Mouse (Mus musculus): ENCODE results near the gene Mthfd2. TPM values are rescaled to one million over a fixed set of nuclear protein-coding genes. Genes with fewer than 3 reads are reported as not detected.

Mthfd2 gene
- total RNA-seq, 1 experiment from 2014 or later = 11.9 TPM

DNA sequence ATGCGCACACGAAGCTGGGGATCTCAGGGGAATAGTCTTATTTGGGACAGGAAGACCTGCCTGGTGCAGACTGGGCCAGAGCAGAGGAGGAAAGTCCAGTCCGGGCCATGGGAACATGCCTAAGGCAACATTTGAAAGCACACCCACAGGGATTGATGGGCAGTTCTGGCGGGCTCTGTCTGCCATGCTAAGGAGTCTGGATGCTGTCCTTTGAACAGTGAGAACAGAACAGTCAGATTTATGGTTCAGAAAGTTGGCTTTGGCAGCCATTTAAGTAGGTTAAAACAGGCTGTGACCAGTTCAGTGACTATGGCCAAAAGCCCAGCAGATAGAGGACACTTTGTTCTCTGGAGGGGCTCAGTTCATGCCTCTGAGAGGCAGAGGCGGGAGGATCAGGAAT is 23.4 kb downstream of the Mthfd2 start:
- no peak for ATAC-seq (replicated peaks in 1 of 2; ENCODE audit: insufficient read depth in 1 of 2, low FRiP score in 2 of 2, low TSS enrichment in 1 of 2, low read depth in 1 of 2, poor library complexity in 2 of 2, severe bottlenecking in 2 of 2)

DNA sequence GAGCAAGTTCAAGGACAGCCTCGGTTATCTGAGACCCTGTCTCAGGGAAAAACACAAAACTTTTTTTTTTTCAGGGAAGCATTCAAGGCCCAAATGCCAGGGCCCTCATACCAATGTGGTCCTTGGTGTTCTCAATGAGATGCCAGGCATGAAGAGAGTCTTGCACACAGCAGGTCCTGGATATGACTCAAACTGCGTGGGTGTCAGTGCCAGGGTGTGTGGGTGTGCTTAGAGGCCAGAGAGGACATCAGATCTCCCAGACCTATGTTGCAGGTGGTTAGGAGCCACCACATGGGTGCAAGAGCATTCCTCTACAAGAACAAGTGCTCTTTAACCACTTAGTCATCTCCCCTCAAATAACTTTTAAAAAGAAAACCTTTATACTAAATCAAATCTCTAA is 24.4 kb downstream of the Mthfd2 start:
- ATAC-seq (replicated peaks in 1 of 2; ENCODE audit: insufficient read depth in 1 of 2, low FRiP score in 2 of 2, low TSS enrichment in 1 of 2, low read depth in 1 of 2, poor library complexity in 2 of 2, severe bottlenecking in 2 of 2) = no peak

DNA sequence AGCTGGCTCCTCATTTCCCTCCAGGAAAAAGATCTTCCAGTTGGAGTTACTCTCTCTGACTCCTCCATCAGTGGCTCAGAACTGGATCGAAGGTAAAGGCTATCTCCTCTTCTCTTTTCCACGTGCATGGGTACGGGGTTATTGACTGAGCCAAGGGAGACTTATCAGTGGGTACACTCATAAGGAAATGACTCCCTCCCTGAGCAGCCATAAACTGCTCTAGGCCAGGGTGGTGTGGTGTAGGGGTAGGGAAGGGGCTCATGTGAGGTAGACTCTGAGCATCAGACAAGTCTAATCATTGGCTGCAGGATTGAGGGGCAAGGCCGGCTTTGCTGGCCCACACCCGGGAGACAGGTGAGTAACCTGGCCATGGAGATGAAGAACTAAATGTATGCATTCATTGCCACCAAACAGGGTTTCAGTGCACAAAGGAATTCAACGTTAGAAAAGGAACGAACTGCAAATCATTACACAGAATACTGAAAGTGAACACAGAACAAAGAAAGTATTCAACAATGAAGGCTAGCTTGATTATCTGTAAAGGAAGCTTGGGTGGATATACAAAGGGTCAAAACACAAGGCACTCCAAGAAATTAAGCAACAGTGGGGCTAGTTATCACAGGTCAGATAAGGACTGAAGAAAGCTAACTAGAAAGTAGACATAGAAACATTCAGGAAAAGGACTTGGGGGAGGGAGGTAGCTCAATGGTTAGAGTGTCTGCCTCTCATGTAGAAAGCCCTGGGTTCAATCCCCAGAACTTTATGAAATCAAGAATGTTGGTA is 25.1 kb downstream of the Mthfd2 start:
- ATAC-seq (replicated peaks in 1 of 2; ENCODE audit: insufficient read depth in 1 of 2, low FRiP score in 2 of 2, low TSS enrichment in 1 of 2, low read depth in 1 of 2, poor library complexity in 2 of 2, severe bottlenecking in 2 of 2) = no peak

DNA sequence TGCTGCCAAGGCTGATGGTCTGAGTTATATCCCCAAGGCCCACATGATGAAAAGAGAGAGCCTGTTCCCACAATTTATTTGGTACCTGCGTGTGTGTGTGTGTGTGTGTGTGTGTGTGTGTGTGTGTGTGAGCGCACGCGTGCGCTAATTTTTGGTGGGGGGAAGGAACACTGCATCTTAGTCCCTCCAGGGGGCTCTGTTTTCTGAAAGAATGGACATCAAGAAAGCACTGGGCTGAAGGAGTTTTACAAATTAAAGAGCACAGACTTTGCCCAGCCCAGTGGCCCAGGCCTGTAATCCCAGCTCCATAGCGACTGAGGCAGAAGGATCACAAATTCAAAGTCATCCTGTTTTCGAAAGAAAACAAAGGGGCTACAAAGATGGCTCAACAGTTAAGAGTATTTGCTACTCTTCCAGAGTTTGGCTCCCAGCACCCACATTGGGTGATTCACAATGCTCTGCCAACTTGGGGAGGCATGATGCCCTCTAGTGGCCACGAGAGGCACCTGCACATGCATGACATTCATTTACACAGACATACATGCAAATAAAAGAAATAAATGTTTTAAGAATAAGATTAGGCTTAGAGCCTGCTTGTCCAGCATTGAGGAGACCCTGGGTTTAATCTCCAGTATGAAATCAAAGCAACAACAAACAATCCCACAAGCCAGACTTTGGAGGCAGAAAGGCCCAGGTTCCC is 45.3 kb downstream of the Mthfd2 start:
- ATAC-seq (replicated peaks in 1 of 2; ENCODE audit: insufficient read depth in 1 of 2, low FRiP score in 2 of 2, low TSS enrichment in 1 of 2, low read depth in 1 of 2, poor library complexity in 2 of 2, severe bottlenecking in 2 of 2) = no peak

DNA sequence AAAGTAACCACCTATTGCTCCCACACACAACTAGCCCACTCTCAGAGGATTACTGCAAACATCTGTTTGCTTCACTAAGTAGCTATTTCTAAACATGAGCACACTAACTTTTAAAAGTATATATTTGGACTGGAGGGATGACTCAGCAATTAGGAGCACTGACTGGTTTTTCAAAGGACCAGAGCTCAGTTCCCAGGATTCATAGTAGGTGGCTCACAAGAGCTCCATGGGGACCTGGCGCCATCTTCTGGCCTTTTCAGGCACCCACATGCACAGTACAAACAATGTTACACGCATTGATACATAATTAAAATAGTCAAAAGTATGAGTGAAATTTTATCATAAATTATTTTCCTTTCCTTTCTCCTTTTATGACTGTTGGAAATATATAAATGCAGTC is 46.8 kb downstream of the Mthfd2 start:
- ATAC-seq (replicated peaks in 1 of 2; ENCODE audit: insufficient read depth in 1 of 2, low FRiP score in 2 of 2, low TSS enrichment in 1 of 2, low read depth in 1 of 2, poor library complexity in 2 of 2, severe bottlenecking in 2 of 2) = no peak; a peak in 1 of 4 replicates

DNA sequence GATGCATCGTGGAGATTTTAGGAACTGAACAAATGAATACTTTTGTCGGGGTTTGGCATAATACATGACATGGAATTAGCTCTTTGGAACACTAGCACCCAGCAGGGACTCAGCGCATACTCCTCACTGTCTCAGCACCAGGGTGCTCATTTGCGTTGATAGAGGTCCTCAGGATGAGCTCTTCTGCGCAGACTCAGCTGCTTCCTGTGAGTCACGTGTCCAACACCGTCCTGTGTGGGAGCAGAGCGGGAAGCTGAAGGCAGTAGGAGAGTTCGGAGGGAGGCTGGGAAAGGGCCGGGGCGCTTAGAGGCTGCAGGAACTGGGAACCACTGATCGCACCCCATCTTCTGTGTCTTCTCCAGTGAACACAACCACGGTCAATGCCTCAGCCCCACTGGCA is 48.6 kb downstream of the Mthfd2 start:
- ATAC-seq (replicated peaks in 1 of 2; ENCODE audit: insufficient read depth in 1 of 2, low FRiP score in 2 of 2, low TSS enrichment in 1 of 2, low read depth in 1 of 2, poor library complexity in 2 of 2, severe bottlenecking in 2 of 2) = no peak

DNA sequence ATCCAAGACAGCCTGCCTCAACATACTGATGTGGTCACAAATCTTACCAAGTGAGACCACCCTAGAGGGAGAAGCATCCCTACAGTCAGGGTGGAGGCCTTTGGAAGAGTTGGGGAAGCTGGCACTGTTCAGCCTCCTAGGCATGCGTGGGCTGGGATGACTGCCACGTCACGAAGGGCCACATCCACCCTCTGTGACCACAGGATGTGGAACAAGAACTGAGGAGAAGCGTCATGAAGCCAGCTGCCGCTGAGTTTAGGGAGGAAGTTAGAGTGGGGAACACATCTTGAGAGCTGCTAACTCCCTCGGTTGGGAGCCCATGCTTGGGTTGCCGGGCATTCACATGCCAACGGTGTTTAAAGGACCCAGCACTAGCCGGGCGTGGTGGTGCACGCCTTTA is 52.0 kb downstream of the Mthfd2 start:
- peak; percentile 77 to 90 for ATAC-seq (replicated peaks in 1 of 2; ENCODE audit: insufficient read depth in 1 of 2, low FRiP score in 2 of 2, low TSS enrichment in 1 of 2, low read depth in 1 of 2, poor library complexity in 2 of 2, severe bottlenecking in 2 of 2)

DNA sequence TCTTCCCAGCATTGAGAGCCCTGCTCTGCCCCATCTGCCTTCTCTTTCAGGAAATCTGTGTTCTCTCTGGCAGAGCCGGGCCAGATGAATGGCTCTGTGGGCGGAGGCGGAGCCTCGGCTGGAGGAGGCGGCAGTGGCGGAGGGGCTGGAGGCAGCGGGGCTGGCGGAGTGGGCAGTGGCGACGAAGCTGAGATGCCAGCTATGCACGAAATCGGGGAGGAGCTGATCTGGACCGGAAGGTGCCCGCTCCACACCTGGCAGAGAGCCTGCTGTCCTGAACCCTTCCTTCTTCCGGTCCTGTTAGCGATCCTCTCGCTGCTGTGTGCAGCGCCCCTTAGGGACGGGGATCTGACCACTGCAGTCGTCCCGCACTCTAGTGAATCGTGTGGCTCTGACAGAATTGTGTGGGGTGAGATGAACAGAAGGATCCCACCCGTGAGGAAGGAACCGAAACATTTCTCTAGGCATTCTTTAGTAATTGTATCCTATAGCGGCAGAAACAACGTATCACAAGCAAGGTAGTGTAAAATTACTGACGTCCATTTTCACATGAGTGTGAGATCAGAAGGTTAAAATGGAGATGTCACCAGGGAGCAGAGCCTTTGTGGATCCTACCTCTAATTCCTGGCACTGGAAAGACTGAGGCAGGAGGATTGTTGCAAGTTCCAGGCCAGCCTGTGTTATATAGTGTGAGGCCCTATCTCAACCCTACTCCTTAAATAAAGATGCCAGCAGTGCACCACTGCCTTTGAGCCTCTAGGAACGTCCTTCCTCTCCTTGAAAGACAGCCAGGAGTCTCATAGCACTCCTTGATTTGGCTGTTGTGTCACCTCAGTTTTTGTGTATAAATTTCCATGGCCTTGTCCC is 57.3 kb downstream of the Mthfd2 start:
- ATAC-seq (replicated peaks in 1 of 2; ENCODE audit: insufficient read depth in 1 of 2, low FRiP score in 2 of 2, low TSS enrichment in 1 of 2, low read depth in 1 of 2, poor library complexity in 2 of 2, severe bottlenecking in 2 of 2) = peak; percentile 84 to 94

DNA sequence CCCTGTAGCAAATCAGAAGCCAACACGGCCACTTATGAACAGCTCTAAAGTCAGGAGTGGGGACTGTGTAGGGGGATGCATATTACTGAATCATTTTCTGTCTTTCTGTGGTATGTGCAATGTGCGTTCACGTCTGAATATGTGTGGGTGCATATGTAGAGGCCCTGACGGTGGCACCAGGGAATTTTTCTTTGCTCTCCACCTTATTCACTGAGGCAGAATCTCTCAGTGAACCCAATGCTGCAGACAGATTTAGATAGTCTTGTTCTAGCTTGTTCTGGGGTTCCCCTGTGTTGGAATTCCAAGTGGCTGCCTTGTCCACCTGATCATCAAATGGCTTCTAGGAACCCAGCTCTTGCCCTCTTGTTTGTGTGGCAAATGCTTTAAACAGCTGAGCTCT is 58.1 kb downstream of the Mthfd2 start:
- ATAC-seq (replicated peaks in 1 of 2; ENCODE audit: insufficient read depth in 1 of 2, low FRiP score in 2 of 2, low TSS enrichment in 1 of 2, low read depth in 1 of 2, poor library complexity in 2 of 2, severe bottlenecking in 2 of 2) = no peak

DNA sequence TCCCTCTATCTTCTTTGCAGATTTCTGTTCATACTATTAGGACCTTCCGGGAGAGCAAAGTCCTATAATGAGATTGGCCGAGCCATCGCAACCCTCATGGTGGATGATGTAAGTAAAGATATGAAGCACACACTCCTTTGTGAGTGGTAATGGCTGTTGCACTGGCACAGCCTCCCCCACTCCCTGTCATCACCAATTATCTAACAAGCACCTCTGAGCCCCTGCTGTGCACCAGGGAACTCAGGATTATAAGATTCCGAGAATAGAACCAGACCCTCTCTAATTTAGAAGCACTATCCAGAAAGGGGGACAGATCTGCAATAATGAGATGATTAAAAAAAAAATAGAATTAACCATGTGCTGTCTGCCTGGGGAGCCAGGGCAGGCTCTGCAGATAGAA is 60.1 kb downstream of the Mthfd2 start:
- no peak for ATAC-seq (replicated peaks in 1 of 2; ENCODE audit: insufficient read depth in 1 of 2, low FRiP score in 2 of 2, low TSS enrichment in 1 of 2, low read depth in 1 of 2, poor library complexity in 2 of 2, severe bottlenecking in 2 of 2)

DNA sequence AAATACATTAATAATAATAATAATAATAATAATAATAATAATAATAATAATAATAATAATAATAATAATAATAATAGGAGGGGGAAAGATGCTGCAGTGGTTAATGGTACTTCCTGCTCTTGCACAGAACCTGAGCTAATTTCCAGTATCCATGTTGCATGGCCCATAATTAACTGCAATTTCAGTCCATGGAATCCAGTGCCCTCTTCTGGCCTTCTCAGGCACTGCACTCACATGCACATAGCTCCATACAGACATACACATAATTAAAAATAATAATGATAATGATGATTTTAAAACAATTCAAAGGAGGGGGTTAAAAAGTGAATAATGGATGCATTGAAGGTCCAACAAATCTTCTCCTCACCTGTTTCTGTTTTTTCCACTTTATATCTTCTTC is 60.5 kb downstream of the Mthfd2 start:
- ATAC-seq (replicated peaks in 1 of 2; ENCODE audit: insufficient read depth in 1 of 2, low FRiP score in 2 of 2, low TSS enrichment in 1 of 2, low read depth in 1 of 2, poor library complexity in 2 of 2, severe bottlenecking in 2 of 2) = no peak

DNA sequence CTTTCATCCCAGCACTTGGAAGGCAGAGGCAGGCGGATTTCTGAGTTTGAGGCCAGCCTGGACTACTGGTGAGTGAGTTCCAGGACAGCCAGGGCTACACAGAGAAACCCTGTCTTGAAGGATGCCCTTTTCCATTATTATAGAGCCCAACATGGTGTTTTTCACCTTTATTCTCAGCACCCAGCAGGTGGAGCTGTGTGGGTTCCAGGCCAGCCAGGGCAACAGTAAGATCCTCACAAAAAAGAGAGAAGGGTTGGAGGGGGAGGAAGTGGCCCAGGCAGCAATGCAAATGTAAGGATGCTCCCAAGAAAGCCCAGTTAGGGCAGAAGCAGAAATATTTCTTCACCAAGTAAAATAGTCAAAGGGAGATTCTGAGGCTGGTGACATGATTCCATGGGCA is 61.2 kb downstream of the Mthfd2 start:
- ATAC-seq (replicated peaks in 1 of 2; ENCODE audit: insufficient read depth in 1 of 2, low FRiP score in 2 of 2, low TSS enrichment in 1 of 2, low read depth in 1 of 2, poor library complexity in 2 of 2, severe bottlenecking in 2 of 2) = no peak

Other genes with a start within 250 kb of the Mthfd2 start
- gene Pcgf1, start 248.0 kb downstream of the Mthfd2 start, total RNA-seq (2017) = 24.2 and 24.6 TPM in 2 replicates
- 1.5 TPM in 1 of 2 replicates, not detected in the other for gene Lbx2, start 239.5 kb downstream of the Mthfd2 start, total RNA-seq (2017)
- 0.45 and 2.3 TPM in 2 replicates for gene Ccdc142, start 224.3 kb downstream of the Mthfd2 start, total RNA-seq (2017)
- gene Gm42688, start 224.3 kb downstream of the Mthfd2 start, total RNA-seq (2017) = 2.4 and 4.1 TPM in 2 replicates
- gene Mrpl53, start 216.9 kb downstream of the Mthfd2 start, total RNA-seq (2017) = 8.4 and 19.3 TPM in 2 replicates
- gene Mogs, start 210.4 kb downstream of the Mthfd2 start, total RNA-seq (2017) = 57.8 and 60.4 TPM in 2 replicates
- 148 and 226 TPM in 2 replicates for gene Wbp1, start 204.3 kb downstream of the Mthfd2 start, total RNA-seq (2017)
- gene Ino80b, start 200.5 kb downstream of the Mthfd2 start, total RNA-seq (2017) = 31.1 and 42.3 TPM in 2 replicates
- gene Rtkn, start 190.4 kb downstream of the Mthfd2 start, total RNA-seq (2017) = 7.1 and 12.4 TPM in 2 replicates
- 0.20 and 0.31 TPM in 2 replicates for gene Wdr54, start 169.5 kb downstream of the Mthfd2 start, total RNA-seq (2017)
- 0.35 TPM in 1 of 2 replicates, not detected in the other for gene 1700003E16Rik, start 169.5 kb downstream of the Mthfd2 start, total RNA-seq (2017)
- 50.5 and 70.9 TPM in 2 replicates for gene Dctn1, start 160.0 kb downstream of the Mthfd2 start, total RNA-seq (2017)
- not detected in 2 replicates for gene Slc4a5, start 106.1 kb downstream of the Mthfd2 start, total RNA-seq (2017)
- gene Mob1a, start 108 bp upstream of the Mthfd2 start, total RNA-seq (2017) = 136 and 163 TPM in 2 replicates
- 53.2 and 53.4 TPM in 2 replicates for gene Bola3, start 23.2 kb upstream of the Mthfd2 start, total RNA-seq (2017)
- 13.4 and 20.4 TPM in 2 replicates for gene Tet3, start 133.2 kb upstream of the Mthfd2 start, total RNA-seq (2017)
- gene Dguok, start 181.1 kb upstream of the Mthfd2 start, total RNA-seq (2017) = 52.6 and 55.5 TPM in 2 replicates
- not detected in 2 replicates for gene Actg2, start 210.4 kb upstream of the Mthfd2 start, total RNA-seq (2017)
- 6.0 and 10.6 TPM in 2 replicates for gene Stambp, start 246.8 kb upstream of the Mthfd2 start, total RNA-seq (2017)

All from hematopoietic stem cell, adult 5-6 weeks (primary cell).